Mouse (Mus musculus) CH12.LX (cell line): ENCODE results near the gene Psap. TPM values are rescaled to one million over a fixed set of nuclear protein-coding genes. Genes with fewer than 3 reads are reported as not detected.

ENCODE experiments used
- DNase-seq: peaks from one replicate; pipeline ENCODE4 v3.0.0-alpha.2; 2013; ENCODE audit errors: extremely low read depth
- H3K27ac ChIP-seq: 2 replicates; pipeline ENCODE4 v1.5.1; 2012; ENCODE audit warnings: low read depth, mild to moderate bottlenecking, control low read depth, moderate library complexity; ENCODE audit not compliant: insufficient read depth
- H3K27me3 ChIP-seq: replicated peaks from 2 replicates; pipeline ENCODE3; 2012; ENCODE audit warnings: inconsistent platforms
- H3K36me3 ChIP-seq, 2 experiments: replicated peaks in 1 of 2; 2 replicates each; pipeline versions ENCODE3 to v1.6.1; 2012; ENCODE audit warnings: inconsistent platforms in 1 of 2, low read length in 1 of 2, mild to moderate bottlenecking in 1 of 2, mixed read lengths in 1 of 2, moderate library complexity in 1 of 2; ENCODE audit not compliant: control insufficient read depth in 1 of 2, insufficient read depth in 1 of 2
- H3K4me1 ChIP-seq, 2 experiments: 2 replicates each; pipeline ENCODE4 v1.6.1; 2012; ENCODE audit warnings: inconsistent platforms in 1 of 2, moderate library complexity in 1 of 2; ENCODE audit not compliant: insufficient read depth in 2 of 2, control insufficient read depth in 1 of 2
- H3K4me2 ChIP-seq: 2 replicates; pipeline ENCODE4 v1.6.1; 2012; ENCODE audit warnings: low read depth, mild to moderate bottlenecking, control low read depth; ENCODE audit not compliant: poor library complexity, insufficient read depth, severe bottlenecking
- H3K4me3 ChIP-seq, 3 experiments: fragments of 150-350 bp in 1 of 3; sonication (generic) in 1 of 3; replicated peaks in 1 of 3; 2 replicates each; pipeline versions ENCODE3 to v1.5.1; 2011 to 2012; ENCODE audit warnings: low read depth in 2 of 3, low read length in 2 of 3, mild to moderate bottlenecking in 2 of 3, moderate library complexity in 2 of 3, control low read depth in 1 of 3, improper control_type of control experiment in 1 of 3, inconsistent platforms in 1 of 3, mixed read lengths in 1 of 3; ENCODE audit not compliant: poor library complexity in 1 of 3
- H3K79me2 ChIP-seq: replicated peaks from 2 replicates; pipeline ENCODE4 v1.6.1; 2012; ENCODE audit warnings: mild to moderate bottlenecking, moderate library complexity; ENCODE audit not compliant: control insufficient read depth, poor library complexity, insufficient read depth, severe bottlenecking; ENCODE audit errors: extremely low read depth
- H3K9ac ChIP-seq: 2 replicates; pipeline ENCODE4 v1.6.1; 2012; ENCODE audit warnings: low read depth, mild to moderate bottlenecking, control low read depth, moderate library complexity; ENCODE audit not compliant: insufficient read depth
- H3K9me3 ChIP-seq: replicated peaks from 2 replicates; pipeline ENCODE3; 2012; ENCODE audit warnings: low read length, inconsistent platforms, mixed read lengths
- BHLHE40 ChIP-seq: IDR thresholded peaks from 2 replicates; pipeline ENCODE4 v1.6.1; 2011; ENCODE audit warnings: mild to moderate bottlenecking, low read depth, low read length, improper control_type of control experiment
- CHD1 ChIP-seq: IDR thresholded peaks from 2 replicates; pipeline ENCODE4 v1.6.1; 2012; ENCODE audit warnings: low read depth, low read length, improper control_type of control experiment, inconsistent platforms
- CHD2 ChIP-seq: IDR thresholded peaks from 2 replicates; pipeline ENCODE4 v1.6.1; 2011; ENCODE audit warnings: low read length, improper control_type of control experiment
- CTCF ChIP-seq, 2 experiments: IDR thresholded peaks in 1 of 2; conservative IDR thresholded peaks in 1 of 2; 2 replicates each; pipeline ENCODE4 v1.5.1; 2011 to 2012; ENCODE audit warnings: low read depth in 2 of 2, low read length in 2 of 2, improper control_type of control experiment in 1 of 2, inconsistent platforms in 1 of 2, mild to moderate bottlenecking in 1 of 2, moderate library complexity in 1 of 2
- E2F4 ChIP-seq: IDR thresholded peaks from 2 replicates; pipeline ENCODE4 v1.6.1; 2011; ENCODE audit warnings: low read depth, low read length, improper control_type of control experiment; ENCODE audit not compliant: insufficient replicate concordance
- ELF1 ChIP-seq: IDR thresholded peaks from 2 replicates; pipeline ENCODE4 v1.6.1; 2014; ENCODE audit warnings: low read depth, mild to moderate bottlenecking, inconsistent platforms, low read length, improper control_type of control experiment
- EP300 ChIP-seq: IDR thresholded peaks from 2 replicates; pipeline ENCODE4 v1.6.1; 2011; ENCODE audit warnings: low read length, improper control_type of control experiment
- ETS1 ChIP-seq: conservative IDR thresholded peaks from 2 replicates; pipeline ENCODE4 v1.6.1; 2012; ENCODE audit warnings: low read depth, mild to moderate bottlenecking, inconsistent platforms, low read length, improper control_type of control experiment, moderate library complexity
- GABPA ChIP-seq: IDR thresholded peaks from 2 replicates; pipeline ENCODE4 v1.6.1; 2012; ENCODE audit warnings: low read depth, low read length, improper control_type of control experiment, inconsistent platforms; ENCODE audit not compliant: insufficient replicate concordance
- HCFC1 ChIP-seq: IDR thresholded peaks from 2 replicates; pipeline ENCODE4 v1.6.1; 2012; ENCODE audit warnings: low read depth, mild to moderate bottlenecking, inconsistent platforms, low read length, improper control_type of control experiment
- IRF4 ChIP-seq: IDR thresholded peaks from 2 replicates; pipeline ENCODE4 v1.6.1; 2014; ENCODE audit warnings: low read depth, mild to moderate bottlenecking, inconsistent platforms, low read length, improper control_type of control experiment
- JUN ChIP-seq: IDR thresholded peaks from 2 replicates; pipeline ENCODE4 v1.6.1; 2011; ENCODE audit warnings: low read depth, mild to moderate bottlenecking, low read length, improper control_type of control experiment, moderate library complexity; ENCODE audit not compliant: insufficient read depth
- JUND ChIP-seq: conservative IDR thresholded peaks from 2 replicates; pipeline ENCODE4 v1.6.1; 2011; ENCODE audit warnings: low read depth, low read length, improper control_type of control experiment
- KAT2A ChIP-seq: IDR thresholded peaks from 2 replicates; pipeline ENCODE4 v1.6.1; 2012; ENCODE audit warnings: low read length, improper control_type of control experiment, inconsistent platforms; ENCODE audit not compliant: insufficient replicate concordance
- MAFK ChIP-seq: IDR thresholded peaks from 2 replicates; pipeline ENCODE4 v1.6.1; 2011; ENCODE audit warnings: low read length, improper control_type of control experiment; ENCODE audit not compliant: insufficient replicate concordance
- MAX ChIP-seq: IDR thresholded peaks from 2 replicates; pipeline ENCODE4 v1.6.1; 2011; ENCODE audit warnings: low read length, improper control_type of control experiment
- MAZ ChIP-seq: IDR thresholded peaks from 2 replicates; pipeline ENCODE4 v1.6.1; 2012; ENCODE audit warnings: low read depth, mild to moderate bottlenecking, inconsistent platforms, low read length, improper control_type of control experiment, moderate library complexity
- MEF2A ChIP-seq: IDR thresholded peaks from 2 replicates; pipeline ENCODE4 v1.6.1; 2014; ENCODE audit warnings: low read depth, mild to moderate bottlenecking, inconsistent platforms, low read length, improper control_type of control experiment, borderline replicate concordance
- MXI1 ChIP-seq: IDR thresholded peaks from 2 replicates; pipeline ENCODE4 v1.6.1; 2011; ENCODE audit warnings: mild to moderate bottlenecking, low read depth, low read length, improper control_type of control experiment
- MYC ChIP-seq: IDR thresholded peaks from 2 replicates; pipeline ENCODE4 v1.6.1; 2011; ENCODE audit warnings: low read depth, mild to moderate bottlenecking, improper control_type of control experiment, low read length
- NELFE ChIP-seq: IDR thresholded peaks from 2 replicates; pipeline ENCODE4 v1.6.1; 2011; ENCODE audit warnings: low read depth, low read length, improper control_type of control experiment
- NRF1 ChIP-seq: IDR thresholded peaks from 2 replicates; pipeline ENCODE4 v1.6.1; 2014; ENCODE audit warnings: low read depth, mild to moderate bottlenecking, inconsistent platforms, low read length, improper control_type of control experiment, moderate library complexity
- PAX5 ChIP-seq: IDR thresholded peaks from 2 replicates; pipeline ENCODE4 v1.6.1; 2012; ENCODE audit warnings: low read length, inconsistent platforms, mixed read lengths
- POLR2A ChIP-seq: IDR thresholded peaks from 2 replicates; pipeline ENCODE4 v1.6.1; 2011; ENCODE audit warnings: low read depth, mild to moderate bottlenecking, improper control_type of control experiment, low read length
- POLR2AphosphoS2 ChIP-seq: IDR thresholded peaks from 2 replicates; pipeline ENCODE4 v1.6.1; 2011; ENCODE audit warnings: low read depth, low read length, improper control_type of control experiment
- RAD21 ChIP-seq: IDR thresholded peaks from 2 replicates; pipeline ENCODE4 v1.6.1; 2011; ENCODE audit warnings: low read depth, mild to moderate bottlenecking, low read length, improper control_type of control experiment, moderate library complexity
- RCOR1 ChIP-seq: conservative IDR thresholded peaks from 2 replicates; pipeline ENCODE4 v1.6.1; 2012; ENCODE audit warnings: low read depth, mild to moderate bottlenecking, inconsistent platforms, low read length, improper control_type of control experiment
- SIN3A ChIP-seq: IDR thresholded peaks from 2 replicates; pipeline ENCODE4 v1.6.1; 2012; ENCODE audit warnings: low read length, improper control_type of control experiment, inconsistent platforms
- SMC3 ChIP-seq: IDR thresholded peaks from 2 replicates; pipeline ENCODE4 v1.6.1; 2011; ENCODE audit warnings: low read depth, low read length, improper control_type of control experiment
- TBP ChIP-seq: conservative IDR thresholded peaks from 2 replicates; pipeline ENCODE4 v1.6.1; 2011; ENCODE audit warnings: low read depth, low read length, improper control_type of control experiment
- TCF12 ChIP-seq: IDR thresholded peaks from 2 replicates; pipeline ENCODE4 v1.6.1; 2014; ENCODE audit warnings: low read depth, mild to moderate bottlenecking, inconsistent platforms, low read length, improper control_type of control experiment
- UBTF ChIP-seq: IDR thresholded peaks from 2 replicates; pipeline ENCODE4 v1.6.1; 2012; ENCODE audit warnings: low read depth, mild to moderate bottlenecking, inconsistent platforms, low read length, improper control_type of control experiment, moderate library complexity
- USF1 ChIP-seq: IDR thresholded peaks from 2 replicates; pipeline ENCODE4 v1.6.1; 2014; ENCODE audit warnings: low read depth, mild to moderate bottlenecking, inconsistent platforms, low read length, improper control_type of control experiment
- USF2 ChIP-seq: conservative IDR thresholded peaks from 2 replicates; pipeline ENCODE4 v1.6.1; 2011; ENCODE audit warnings: low read depth, low read length, improper control_type of control experiment
- ZC3H11A ChIP-seq: IDR thresholded peaks from 2 replicates; pipeline ENCODE4 v1.6.1; 2012; ENCODE audit warnings: low read depth, mild to moderate bottlenecking, inconsistent platforms, low read length, improper control_type of control experiment
- ZKSCAN1 ChIP-seq: IDR thresholded peaks from 2 replicates; pipeline ENCODE4 v1.6.1; 2012; ENCODE audit warnings: low read depth, inconsistent platforms, low read length, improper control_type of control experiment, borderline replicate concordance
- ZMIZ1 ChIP-seq: IDR thresholded peaks from 2 replicates; pipeline ENCODE4 v1.6.1; 2012; ENCODE audit warnings: low read depth, mild to moderate bottlenecking, inconsistent platforms, low read length, improper control_type of control experiment
- ZNF384 ChIP-seq: IDR thresholded peaks from 2 replicates; pipeline ENCODE4 v1.6.1; 2012; ENCODE audit warnings: low read depth, low read length, improper control_type of control experiment, inconsistent platforms
- dilution Hi-C: fragments of 300-500 bp; cut with MboI; formaldehyde crosslinking; loops from 2 replicates; pipeline ENCODE4 v1.14.3; 2020; ENCODE audit warnings: low sequenced_read_pairs; ENCODE audit not compliant: extremely low pct_unique_long_range_greater_than_20kb, extremely low pct_ligation_motif_present
- in situ Hi-C: fragments of 300-500 bp; cut with MboI; formaldehyde crosslinking; loops from 3 replicates; pipeline ENCODE4 v1.14.3; 2019; ENCODE audit warnings: low sequenced_read_pairs, low pct_ligation_motif_present, low pct_unique_long_range_greater_than_20kb, mixed read lengths
- polyA plus RNA-seq: library from polyadenylated mRNA; unstranded; fragments of >175 nt; gene quantifications from 2 replicates; pipeline ENCODE4 v1.2.1, GENCODE M21; 2012; ENCODE audit warnings: low read depth; ENCODE audit not compliant: insufficient read length
- total RNA-seq, 2 experiments: library from RNA; depleted of rRNA; stranded (reverse); fragments of 300-350 nt in 1 of 2; fragments of >200 nt in 1 of 2; gene quantifications; 2 replicates each; pipeline ENCODE4 v1.2.3; 2012 to 2014

Psap gene
- 300 and 318 TPM in 2 replicates for total RNA-seq (2012; rRNA removed)
- 223 and 251 TPM in 2 replicates for total RNA-seq (2014; rRNA removed)
- polyA plus RNA-seq, result 465 and 470 TPM in 2 replicates

- H3K4me3 ChIP-seq, result peak within 1 kb of the TSS; percentile 86 to 100 (median 93)
- H3K27me3 ChIP-seq, result no peaks in the 10 kb centered on the region
- peaks cover 0 to 9% of the 10 kb centered on the region in 2 experiments for H3K36me3 ChIP-seq
- H3K4me1 ChIP-seq, result peaks cover 14 to 55% of the 10 kb centered on the region in 2 experiments
- peak within 1 kb of the TSS; percentile 57 for H3K27ac ChIP-seq
- in situ Hi-C loops (no loop called here), dilution Hi-C loops (no loop called here)
- H3K79me2 ChIP-seq, result peaks cover 49% of the 10 kb centered on the region
- peak; percentile 92 for DNase-seq
- H3K9ac ChIP-seq, result peak within 1 kb of the TSS; percentile 78
- H3K4me2 ChIP-seq, result peak within 1 kb of the TSS; percentile 85
- TF ChIP-seq PAX5, result no peak
- TF ChIP-seq ZC3H11A, result no peak
- peak; percentile 47 for TF ChIP-seq HCFC1
- TF ChIP-seq E2F4, result peak; percentile 88; the same call in 1 of the 2 replicates
- TF ChIP-seq RAD21, result no peak
- TF ChIP-seq USF1, result peak; percentile 83
- TF ChIP-seq MYC, result no peak
- no peak for TF ChIP-seq SIN3A
- TF ChIP-seq NELFE, result peak; percentile 83
- TF ChIP-seq CTCF (conservative IDR thresholded peaks at IDR 0.05 in 1 of 2, IDR thresholded peaks at IDR 0.05 in 1 of 2; ENCODE audit: low read depth in 2 of 2, low read length in 2 of 2), result no peak
- peak; percentile 91 for TF ChIP-seq MAZ
- peak; percentile 93 for TF ChIP-seq POLR2A
- TF ChIP-seq MAFK, result no peak
- no peak for TF ChIP-seq GABPA
- TF ChIP-seq SMC3, result no peak
- TF ChIP-seq JUND, result no peak
- TF ChIP-seq ZKSCAN1, result no peak
- no peak for TF ChIP-seq CHD1
- TF ChIP-seq EP300, result no peak
- TF ChIP-seq UBTF, result no peak
- TF ChIP-seq MEF2A, result peak; percentile 63
- peak; percentile 24; the same call in 1 of the 2 replicates for TF ChIP-seq ELF1
- TF ChIP-seq IRF4, result peak; percentile 71
- no peak for TF ChIP-seq KAT2A
- peak; percentile 91 for TF ChIP-seq MAX
- TF ChIP-seq CHD2, result no peak
- no peak for TF ChIP-seq ZNF384
- TF ChIP-seq ZMIZ1, result peak; percentile 65; the same call in 1 of the 2 replicates
- peak; percentile 76; the same call in 1 of the 2 replicates for TF ChIP-seq TBP
- no peak for TF ChIP-seq RCOR1
- TF ChIP-seq JUN, result no peak
- peak; percentile 91 for TF ChIP-seq NRF1
- TF ChIP-seq USF2, result peak; percentile 67
- no peak for TF ChIP-seq ETS1
- TF ChIP-seq BHLHE40, result no peak; the same call in 1 of the 2 replicates
- peak; percentile 67; the same call in 1 of the 2 replicates for TF ChIP-seq POLR2AphosphoS2
- TF ChIP-seq TCF12, result peak; percentile 81
- TF ChIP-seq MXI1, result no peak
- no peaks in the 10 kb centered on the region for H3K9me3 ChIP-seq
Measured at GRCm38 (mm10) chr10:60277207-60278005, at the start of gene Psap. Gene Psap (plus strand): TSS chr10:60277627.
